13 mouse cellular contexts compared by ENCODE assay signal in the genomic region with DNA sequence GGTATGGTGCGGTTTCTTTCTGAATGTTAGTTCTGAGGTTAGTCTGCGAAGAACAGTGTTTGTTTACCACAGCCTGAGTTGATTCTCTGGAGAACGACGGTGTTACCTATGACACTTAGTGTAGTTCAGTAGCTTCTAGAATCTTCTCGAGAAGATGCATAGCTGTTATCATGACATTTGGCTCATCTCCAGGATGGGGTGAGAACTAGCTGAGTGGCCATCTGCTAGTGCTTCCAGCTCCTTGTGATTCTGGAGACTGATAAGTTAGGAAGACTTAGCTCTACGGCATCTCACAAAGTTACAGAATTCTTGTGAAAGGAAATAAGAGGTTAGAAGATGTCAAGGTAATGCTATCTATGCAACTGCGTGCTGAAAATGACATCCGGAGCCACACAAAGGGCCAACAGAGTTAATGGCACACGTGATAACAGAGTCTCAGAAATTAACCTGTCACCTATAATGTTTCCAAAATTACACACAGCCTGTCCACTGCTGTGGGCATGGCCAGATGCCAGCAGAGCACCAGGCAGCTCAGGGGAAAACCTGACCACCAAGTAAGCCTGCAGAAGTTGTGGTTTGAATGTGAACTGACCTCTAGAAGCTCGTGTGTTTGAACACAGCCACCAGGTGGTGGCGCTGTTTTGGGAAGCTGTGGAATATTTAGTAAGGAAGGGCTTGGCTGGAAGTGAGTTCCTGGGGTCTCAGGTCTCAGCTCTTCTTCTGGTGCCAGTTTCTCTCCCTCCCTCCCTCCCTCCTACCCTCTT. TPM values are rescaled to one million over a fixed set of nuclear protein-coding genes. Genes with fewer than 3 reads are reported as not detected.
DNase-seq lines count a peak whose midpoint lies in the region; ATAC-seq and TF ChIP-seq lines count a peak whose summit lies in the region.
"Had no signal": no experiment of that assay in that cellular context is flagged by ENCODE, and none has a peak within 500 bp of the region (broad histone marks: within the 10 kb centered on the region; RNA-seq: fewer than 3 reads in every experiment).

No protein-coding gene starts in this region.

- peaks cover 25% of the 10 kb centered on the region for H3K4me1 ChIP-seq in cerebellum, adult 2 months (ENCODE audit: control insufficient read depth, insufficient read depth, low read length)
- H3K4me1 ChIP-seq: embryonic facial prominence, embryonic 15.5 days had no signal

- no peak for ATAC-seq in activated CD4-positive, CD25-positive, alpha-beta regulatory T cell, adult 4 months

- TF ChIP-seq POLR2A in cerebellum, adult 2 months (IDR thresholded peaks at IDR 0.05; ENCODE audit: borderline replicate concordance, insufficient read depth, low read length), result no peak

- 39% methylated on average over 11 of the region's 11 CpGs for whole genome bisulfite sequencing in cerebellum, adult 2 months

- H3K27me3 ChIP-seq in cerebellum, adult 2 months (ENCODE audit: control insufficient read depth, insufficient read depth, low read length), result no peaks in the 10 kb centered on the region
- H3K27me3 ChIP-seq: embryonic facial prominence, embryonic 15.5 days; forebrain, embryonic 12.5 days; midbrain, embryonic 12.5 days had no signal

- TF ChIP-seq CTCF in cerebellum, adult 2 months (IDR thresholded peaks at IDR 0.05; ENCODE audit: borderline replicate concordance, insufficient read depth, low read depth, low read length), result peak; percentile 34; the same call in 1 of the 2 replicates

- H3K4me3 ChIP-seq in cerebellum, adult 2 months (replicated peaks; ENCODE audit: insufficient read depth, low read depth, low read length), result no peak overlapping the region
- H3K4me3 ChIP-seq: embryonic facial prominence, embryonic 15.5 days; forebrain, embryonic 12.5 days; midbrain, embryonic 12.5 days had no signal

- peak; percentile 19 for DNase-seq in kidney, postnatal 10 days
- no peak for DNase-seq in kidney, adult 8-10 months
- DNase-seq in right cerebral cortex, postnatal 4 days, result peak; percentile 15
- no peak for DNase-seq in right cerebral cortex, postnatal 25 days
- peak; percentile 52 to 66 for DNase-seq in cerebellum, adult 2 months
- no peak for DNase-seq in thymus, postnatal 0 days (ENCODE audit: low spot score)
- DNase-seq: heart, postnatal 10 days; lung, postnatal 36 days had no signal

- no peak overlapping the region for H3K27ac ChIP-seq in cerebellum, adult 2 months (ENCODE audit: insufficient read depth, low read length)
- H3K27ac ChIP-seq: embryonic facial prominence, embryonic 15.5 days; forebrain, embryonic 12.5 days; midbrain, embryonic 12.5 days had no signal

RNA-seq across cellular contexts. Expression of gene Spp2, which starts 39.7 kb away (rescaled TPM):
- 0.24 and 0.34 TPM in 2 replicates for polyA plus RNA-seq in cerebellum, adult 2 months (2012; rRNA removed)
- 0.83 and 0.84 TPM in 2 replicates for polyA plus RNA-seq in thymus, postnatal 0 days (2015; fragmentation: Nextera tagmentation; extraction: Ambion mirVana)
- polyA plus RNA-seq in activated CD4-positive, CD25-positive, alpha-beta regulatory T cell, adult 4 months (2017; shearing (Covaris generic)), result not detected
- polyA plus RNA-seq: embryonic facial prominence, embryonic 15.5 days; forebrain, embryonic 12.5 days; midbrain, embryonic 12.5 days; small intestine, adult 2 months had no signal

Comparison
In these comparisons a context has a peak if more than half of its experiments do, and no peak if none do; other contexts are left out.
1. DNase-seq: peak in kidney, postnatal 10 days (single experiment), right cerebral cortex, postnatal 4 days (single experiment) and cerebellum, adult 2 months (2 of 2); none in kidney, adult 8-10 months (0 of 2), right cerebral cortex, postnatal 25 days (single experiment) and thymus, postnatal 0 days (single experiment).